Mouse (Mus musculus): Measurements from ENCODE around the gene Kcnj15. TPM values are rescaled to one million over a fixed set of nuclear protein-coding genes. Genes with fewer than 3 reads are reported as not detected.

Gene Kcnj15
- polyA plus RNA-seq, 1 experiment from 2014 or later = 0.14 TPM

GRCm38 (mm10) chr16:95283369-95283768 lies 26.0 kb downstream of the Kcnj15 start:
- WGBS = 90% methylated on average over 10 of the region's 10 CpGs
- no peaks in the 10 kb centered on the region for H3K36me3 ChIP-seq
- H3K27ac ChIP-seq = no peak overlapping the region
- H3K27me3 ChIP-seq (replicated peaks) = no peaks in the 10 kb centered on the region
- H3K4me3 ChIP-seq = no peak overlapping the region
- no peak overlapping the region for H3K4me2 ChIP-seq (replicated peaks)
- H3K4me1 ChIP-seq = no peaks in the 10 kb centered on the region
- H3K9me3 ChIP-seq = no peaks in the 10 kb centered on the region
- no peak overlapping the region for H3K9ac ChIP-seq
- ATAC-seq (ENCODE audit: low FRiP score, low read depth) = no peak

- no peak for ATAC-seq (ENCODE audit: low FRiP score, low read depth)
- 78% methylated on average over 12 of the region's 12 CpGs for WGBS
- no peak overlapping the region for H3K4me2 ChIP-seq (replicated peaks)
- H3K27ac ChIP-seq = no peak overlapping the region
- H3K9me3 ChIP-seq = no peaks in the 10 kb centered on the region
- H3K4me3 ChIP-seq = no peak overlapping the region
- no peaks in the 10 kb centered on the region for H3K4me1 ChIP-seq
- H3K9ac ChIP-seq = no peak overlapping the region
- H3K27me3 ChIP-seq (replicated peaks) = no peaks in the 10 kb centered on the region
- no peaks in the 10 kb centered on the region for H3K36me3 ChIP-seq
These were observed 26.8 kb downstream of the Kcnj15 start for GRCm38 (mm10) chr16:95284085-95284727.

GRCm38 (mm10) chr16:95285043-95285442 lies 27.7 kb downstream of the Kcnj15 start:
- no peak for ATAC-seq (ENCODE audit: low FRiP score, low read depth)
- no peaks in the 10 kb centered on the region for H3K36me3 ChIP-seq
- no peak overlapping the region for H3K4me3 ChIP-seq
- 89% methylated on average over 4 of the region's 4 CpGs for WGBS
- no peaks in the 10 kb centered on the region for H3K9me3 ChIP-seq
- no peak overlapping the region for H3K9ac ChIP-seq
- H3K27ac ChIP-seq = no peak overlapping the region
- H3K27me3 ChIP-seq (replicated peaks) = no peaks in the 10 kb centered on the region
- H3K4me2 ChIP-seq (replicated peaks) = no peak overlapping the region
- no peaks in the 10 kb centered on the region for H3K4me1 ChIP-seq

GRCm38 (mm10) chr16:95285767-95286166 lies 28.4 kb downstream of the Kcnj15 start:
- H3K9ac ChIP-seq = no peak overlapping the region
- no peak for ATAC-seq (ENCODE audit: low FRiP score, low read depth)
- H3K4me1 ChIP-seq = no peaks in the 10 kb centered on the region
- no peak overlapping the region for H3K27ac ChIP-seq
- no peaks in the 10 kb centered on the region for H3K9me3 ChIP-seq
- no peaks in the 10 kb centered on the region for H3K36me3 ChIP-seq
- H3K4me2 ChIP-seq (replicated peaks) = no peak overlapping the region
- no peaks in the 10 kb centered on the region for H3K27me3 ChIP-seq (replicated peaks)
- 89% methylated on average over 4 of the region's 4 CpGs for WGBS
- H3K4me3 ChIP-seq = no peak overlapping the region

GRCm38 (mm10) chr16:95287656-95288055 lies 30.3 kb downstream of the Kcnj15 start:
- no peak overlapping the region for H3K4me2 ChIP-seq (replicated peaks)
- H3K4me1 ChIP-seq = no peaks in the 10 kb centered on the region
- H3K27ac ChIP-seq = no peak overlapping the region
- no peaks in the 10 kb centered on the region for H3K36me3 ChIP-seq
- no peak overlapping the region for H3K9ac ChIP-seq
- ATAC-seq (ENCODE audit: low FRiP score, low read depth) = no peak
- WGBS = 81% methylated on average over 2 of the region's 2 CpGs
- no peaks in the 10 kb centered on the region for H3K9me3 ChIP-seq
- H3K27me3 ChIP-seq (replicated peaks) = no peaks in the 10 kb centered on the region
- no peak overlapping the region for H3K4me3 ChIP-seq

- Histone ChIP-seq H3K4me1 (no peaks in the 10 kb centered on the region), H3K4me3 (no peak overlapping the region), H3K27me3 (replicated peaks) (no peaks in the 10 kb centered on the region), H3K27ac (no peak overlapping the region), H3K9me3 (no peaks in the 10 kb centered on the region), H3K4me2 (replicated peaks) (no peak overlapping the region), H3K9ac (no peak overlapping the region), H3K36me3 (no peaks in the 10 kb centered on the region)
- no peak for ATAC-seq (ENCODE audit: low FRiP score, low read depth)
- WGBS = 85% methylated on average over 3 of the region's 3 CpGs
These were observed 32.0 kb downstream of the Kcnj15 start for GRCm38 (mm10) chr16:95289375-95289774.

GRCm38 (mm10) chr16:95291450-95292101 lies 34.2 kb downstream of the Kcnj15 start:
- no peak for ATAC-seq (ENCODE audit: low FRiP score, low read depth)
- no peak overlapping the region for H3K27ac ChIP-seq
- no peak overlapping the region for H3K9ac ChIP-seq
- H3K4me2 ChIP-seq (replicated peaks) = no peak overlapping the region
- WGBS = 77% methylated on average over 10 of the region's 10 CpGs
- no peaks in the 10 kb centered on the region for H3K9me3 ChIP-seq
- H3K4me1 ChIP-seq = no peaks in the 10 kb centered on the region
- no peaks in the 10 kb centered on the region for H3K36me3 ChIP-seq
- H3K4me3 ChIP-seq = no peak overlapping the region
- H3K27me3 ChIP-seq (replicated peaks) = no peaks in the 10 kb centered on the region

- WGBS = 83% methylated on average over 14 of the region's 14 CpGs
- Histone ChIP-seq H3K27ac (no peak overlapping the region), H3K9me3 (no peaks in the 10 kb centered on the region), H3K4me2 (replicated peaks) (no peak overlapping the region), H3K36me3 (no peaks in the 10 kb centered on the region), H3K4me1 (no peaks in the 10 kb centered on the region), H3K27me3 (replicated peaks) (no peaks in the 10 kb centered on the region), H3K4me3 (no peak overlapping the region), H3K9ac (no peak overlapping the region)
- ATAC-seq (ENCODE audit: low FRiP score, low read depth) = no peak
These were observed 35.6 kb downstream of the Kcnj15 start for GRCm38 (mm10) chr16:95292843-95293505.

- Histone ChIP-seq H3K4me3 (no peak overlapping the region), H3K36me3 (no peaks in the 10 kb centered on the region), H3K4me2 (replicated peaks) (no peak overlapping the region), H3K27ac (no peak overlapping the region), H3K9ac (no peak overlapping the region), H3K4me1 (no peaks in the 10 kb centered on the region), H3K9me3 (no peaks in the 10 kb centered on the region), H3K27me3 (replicated peaks) (no peaks in the 10 kb centered on the region)
- 75% methylated on average over 3 of the region's 3 CpGs for WGBS
- no peak for ATAC-seq (ENCODE audit: low FRiP score, low read depth)
These were observed 40.3 kb downstream of the Kcnj15 start for GRCm38 (mm10) chr16:95297651-95298050.

- Histone ChIP-seq H3K9ac (no peak overlapping the region), H3K4me3 (no peak overlapping the region), H3K27ac (no peak overlapping the region), H3K9me3 (no peaks in the 10 kb centered on the region), H3K27me3 (replicated peaks) (no peaks in the 10 kb centered on the region), H3K4me2 (replicated peaks) (no peak overlapping the region), H3K36me3 (no peaks in the 10 kb centered on the region), H3K4me1 (no peaks in the 10 kb centered on the region)
- ATAC-seq (ENCODE audit: low FRiP score, low read depth) = no peak
- WGBS = 89% methylated on average over 3 of the region's 3 CpGs
These were observed 44.3 kb downstream of the Kcnj15 start for GRCm38 (mm10) chr16:95301667-95302066.

- 82% methylated on average over 9 of the region's 9 CpGs for WGBS
- H3K4me1 ChIP-seq = no peaks in the 10 kb centered on the region
- no peak overlapping the region for H3K9ac ChIP-seq
- H3K9me3 ChIP-seq = no peaks in the 10 kb centered on the region
- H3K36me3 ChIP-seq = no peaks in the 10 kb centered on the region
- H3K4me3 ChIP-seq = no peak overlapping the region
- H3K4me2 ChIP-seq (replicated peaks) = no peak overlapping the region
- no peaks in the 10 kb centered on the region for H3K27me3 ChIP-seq (replicated peaks)
- ATAC-seq (ENCODE audit: low FRiP score, low read depth) = no peak
- no peak overlapping the region for H3K27ac ChIP-seq
These were observed 46.3 kb downstream of the Kcnj15 start for GRCm38 (mm10) chr16:95303676-95304075.

GRCm38 (mm10) chr16:95307823-95308360 lies 50.5 kb downstream of the Kcnj15 start:
- ATAC-seq (ENCODE audit: low FRiP score, low read depth) = no peak
- no peak overlapping the region for H3K27ac ChIP-seq
- WGBS = 90% methylated on average over 3 of the region's 3 CpGs
- no peak overlapping the region for H3K4me2 ChIP-seq (replicated peaks)
- no peaks in the 10 kb centered on the region for H3K27me3 ChIP-seq (replicated peaks)
- no peak overlapping the region for H3K4me3 ChIP-seq
- no peaks in the 10 kb centered on the region for H3K4me1 ChIP-seq
- no peaks in the 10 kb centered on the region for H3K9me3 ChIP-seq
- no peak overlapping the region for H3K9ac ChIP-seq
- no peaks in the 10 kb centered on the region for H3K36me3 ChIP-seq

All from neural tube, embryonic 12.5 days (tissue).